Mouse (Mus musculus) megakaryocyte, adult 5-6 weeks (primary cell): Measurements from ENCODE around the gene Slc45a2. TPM values are rescaled to one million over a fixed set of nuclear protein-coding genes. Genes with fewer than 3 reads are reported as not detected.
"Not testable (repeated sequence)": the region's sequence is repeated elsewhere in the genome, so short reads cannot be mapped to it uniquely, and the experiment has no call there.

ENCODE experiments used
- ATAC-seq: 2 replicates; pipeline ENCODE4 v1.8.0; 2016; ENCODE audit warnings: mild to moderate bottlenecking, inconsistent platforms; ENCODE audit not compliant: poor library complexity, severe bottlenecking
- total RNA-seq, 2 experiments: library from RNA; stranded (forward) in 1 of 2; stranded (reverse) in 1 of 2; fragments of 153-499, 151-499 nt in 1 of 2; fragments of 221-1000, 200-1000 nt in 1 of 2; gene quantifications; 2 replicates each; pipeline versions ENCODE4 v1.2.3 to v1.2.4; 2015 to 2017

Slc45a2 gene
- total RNA-seq (2015) (not detected in 2 replicates), total RNA-seq (2017) (not detected in 2 replicates)

GRCm38 (mm10) chr15:11000421-11000820, at the start of gene Slc45a2:
TSS of gene Slc45a2 (plus strand) at chr15:11000721.
- no peak for ATAC-seq

- ATAC-seq = no peak
Observed at GRCm38 (mm10) chr15:10951951-10952759, 48.4 kb upstream of the Slc45a2 start, which contains the start of gene C1qtnf3. TSS of gene C1qtnf3 (plus strand) at chr15:10952332.

- no peak for ATAC-seq
Observed at GRCm38 (mm10) chr15:10952760-10953305, 47.7 kb upstream of the Slc45a2 start.

GRCm38 (mm10) chr15:10953465-10953864, 47.1 kb upstream of the Slc45a2 start:
- peak; percentile 68 for ATAC-seq

GRCm38 (mm10) chr15:10954381-10955016, 46.0 kb upstream of the Slc45a2 start:
- no peak for ATAC-seq

- ATAC-seq = no peak
Observed at GRCm38 (mm10) chr15:10955156-10955555, 45.4 kb upstream of the Slc45a2 start.

- no peak for ATAC-seq
Observed at GRCm38 (mm10) chr15:10956706-10957105, 43.8 kb upstream of the Slc45a2 start.

- ATAC-seq = no peak
Observed at GRCm38 (mm10) chr15:10959277-10960026, 41.1 kb upstream of the Slc45a2 start.

- no peak for ATAC-seq
Observed at GRCm38 (mm10) chr15:10960267-10960666, 40.3 kb upstream of the Slc45a2 start.

- no peak for ATAC-seq
Observed at GRCm38 (mm10) chr15:10962601-10963000, 37.9 kb upstream of the Slc45a2 start.

GRCm38 (mm10) chr15:10969439-10969838, 31.1 kb upstream of the Slc45a2 start:
- ATAC-seq = no peak

GRCm38 (mm10) chr15:10970777-10971176, 29.7 kb upstream of the Slc45a2 start:
- ATAC-seq = no peak

GRCm38 (mm10) chr15:10977151-10977550, 23.4 kb upstream of the Slc45a2 start:
- no peak for ATAC-seq

- no peak for ATAC-seq
Observed at GRCm38 (mm10) chr15:10980712-10981111, 19.8 kb upstream of the Slc45a2 start.

GRCm38 (mm10) chr15:10981377-10982063, 19.0 kb upstream of the Slc45a2 start, which contains the start of gene Amacr:
TSS of gene Amacr (plus strand) at chr15:10981756.
- peak; percentile 93 for ATAC-seq

- 0 out of 2 replicates have a peak, but pooled peaks have one; percentile 6 for ATAC-seq
Observed at GRCm38 (mm10) chr15:10982064-10982435, 18.5 kb upstream of the Slc45a2 start.

GRCm38 (mm10) chr15:10985756-10986155, 14.8 kb upstream of the Slc45a2 start:
- ATAC-seq = no peak

GRCm38 (mm10) chr15:10986477-10986876, 14.0 kb upstream of the Slc45a2 start:
- not testable (repeated sequence) for ATAC-seq

GRCm38 (mm10) chr15:10990411-10990810, 10.1 kb upstream of the Slc45a2 start:
- no peak for ATAC-seq

GRCm38 (mm10) chr15:10991566-10991965, 9.0 kb upstream of the Slc45a2 start:
- ATAC-seq = no peak
